Mouse (Mus musculus) ES-E14 (cell line): Measurements from ENCODE around the gene Atp6v1c2. TPM values are rescaled to one million over a fixed set of nuclear protein-coding genes. Genes with fewer than 3 reads are reported as not detected.

ENCODE experiments used
- DNase-seq: peaks from one replicate; pipeline ENCODE4 v3.0.0-alpha.2; 2013; ENCODE audit warnings: low read depth, low spot score
- H3K27ac ChIP-seq: 2 replicates; pipeline ENCODE4 v1.5.1; 2012; ENCODE audit warnings: low read depth, mild to moderate bottlenecking, low read length, moderate library complexity, mixed read lengths; ENCODE audit not compliant: poor library complexity, insufficient read depth, severe bottlenecking
- H3K36me3 ChIP-seq: 2 replicates; pipeline ENCODE4 v1.6.1; 2012; ENCODE audit warnings: mild to moderate bottlenecking, low read length, moderate library complexity, mixed read lengths; ENCODE audit not compliant: control insufficient read depth, poor library complexity, insufficient read depth, severe bottlenecking
- H3K4me1 ChIP-seq, 2 experiments: fragments of 150-350 bp in 1 of 2; sonication (generic) in 1 of 2; 2 replicates each; pipeline ENCODE4 v1.6.1; 2012; ENCODE audit warnings: low read length in 2 of 2, mild to moderate bottlenecking in 1 of 2, mixed read lengths in 1 of 2; ENCODE audit not compliant: control insufficient read depth in 2 of 2, insufficient read depth in 2 of 2, poor library complexity in 1 of 2
- H3K4me3 ChIP-seq, 2 experiments: fragments of 150-350 bp in 1 of 2; sonication (generic) in 1 of 2; 2 replicates each; pipeline ENCODE4 v1.5.1; 2012; ENCODE audit warnings: low read length in 2 of 2, low read depth in 1 of 2, mild to moderate bottlenecking in 1 of 2, mixed read lengths in 1 of 2; ENCODE audit not compliant: insufficient read depth in 1 of 2, poor library complexity in 1 of 2, severe bottlenecking in 1 of 2
- H3K9ac ChIP-seq: 2 replicates; pipeline ENCODE4 v1.6.1; 2012; ENCODE audit warnings: low read depth, mild to moderate bottlenecking, low read length, mixed read lengths; ENCODE audit not compliant: poor library complexity, insufficient read depth, severe bottlenecking
- H3K9me3 ChIP-seq: fragments of 150-350 bp; sonication (generic); 2 replicates; pipeline ENCODE4 v1.6.1; 2012; ENCODE audit warnings: low read depth, mild to moderate bottlenecking, low read length; ENCODE audit not compliant: control insufficient read depth, insufficient read depth
- CHD2 ChIP-seq: IDR thresholded peaks from 2 replicates; pipeline ENCODE4 v1.6.1; 2014; ENCODE audit warnings: mild to moderate bottlenecking, low read depth, low read length, inconsistent platforms
- HCFC1 ChIP-seq: IDR thresholded peaks from 2 replicates; pipeline ENCODE4 v1.6.1; 2012; ENCODE audit warnings: low read length, inconsistent platforms, borderline replicate concordance; ENCODE audit not compliant: insufficient read depth
- MAFK ChIP-seq: IDR thresholded peaks from 2 replicates; pipeline ENCODE4 v1.6.1; 2014; ENCODE audit warnings: mild to moderate bottlenecking, low read depth, low read length, inconsistent platforms; ENCODE audit not compliant: insufficient read depth
- ZC3H11A ChIP-seq: IDR thresholded peaks from 2 replicates; pipeline ENCODE4 v1.6.1; 2012; ENCODE audit warnings: low read depth, mild to moderate bottlenecking, inconsistent platforms, low read length, borderline replicate concordance
- ZNF384 ChIP-seq: IDR thresholded peaks from 2 replicates; pipeline ENCODE4 v1.6.1; 2012; ENCODE audit warnings: low read depth, low read length, inconsistent platforms
- in situ Hi-C, 2 experiments: fragments of 600-800 bp; cut with MboI; formaldehyde crosslinking; loops; one replicate each; pipeline ENCODE4 v1.15.1; 2025; ENCODE audit warnings: low sequenced_read_pairs in 2 of 2, inconsistent platforms in 1 of 2; ENCODE audit not compliant: unreplicated experiment in 2 of 2
- total RNA-seq: library from RNA; depleted of rRNA; stranded (reverse); fragments of 300-350 nt; gene quantifications from 2 replicates; pipeline ENCODE4 v1.2.3, GENCODE M21; 2012

The Atp6v1c2 gene
- total RNA-seq, 1 experiment, result 0.36 TPM

- Histone ChIP-seq H3K9ac (no peak overlapping the region), H3K4me1 (peaks cover 0 to 4% of the 10 kb centered on the region in 2 experiments; a peak in 1 of 4 replicates), H3K9me3 (no peaks in the 10 kb centered on the region), H3K27ac (no peak overlapping the region), H3K4me3 (no peak overlapping the region), H3K36me3 (no peaks in the 10 kb centered on the region)
- no peak for DNase-seq
- TF ChIP-seq HCFC1 (no peak), CHD2 (no peak), MAFK (no peak), ZC3H11A (no peak), ZNF384 (no peak)
- in situ Hi-C loops, result no loop called here
These were observed 78.2 kb downstream of the Atp6v1c2 start for GRCm38 (mm10) chr12:17250962-17251361.

DNA sequence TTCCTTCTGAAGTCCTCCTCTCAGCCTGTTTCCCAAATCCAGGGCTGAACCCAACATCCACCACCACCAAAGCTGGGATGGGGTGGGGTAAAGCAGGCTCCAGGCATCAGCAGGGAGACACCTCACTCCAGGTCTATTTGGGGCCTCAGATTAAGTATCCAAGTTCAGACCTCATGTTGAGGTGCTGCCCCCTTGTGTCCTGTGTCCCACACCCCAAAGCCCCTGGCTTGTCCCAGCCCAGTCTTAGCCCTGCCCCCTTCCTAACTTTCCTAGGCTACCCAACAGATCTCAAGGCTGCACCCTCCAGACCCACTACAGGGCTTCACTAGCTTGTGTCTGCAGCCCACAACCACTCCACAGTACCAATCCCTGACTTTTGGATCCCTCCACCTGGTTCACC is 87.1 kb downstream of the Atp6v1c2 start:
- no peaks in the 10 kb centered on the region for H3K4me1 ChIP-seq
- no peaks in the 10 kb centered on the region for H3K9me3 ChIP-seq
- no peak for DNase-seq
- no peak overlapping the region for H3K27ac ChIP-seq
- no peak for TF ChIP-seq CHD2
- no peak for TF ChIP-seq ZNF384
- no peak for TF ChIP-seq HCFC1
- TF ChIP-seq MAFK, result no peak
- no peak for TF ChIP-seq ZC3H11A
- H3K4me3 ChIP-seq, result no peak overlapping the region
- in situ Hi-C loops, result no loop called here
- H3K36me3 ChIP-seq, result no peaks in the 10 kb centered on the region
- H3K9ac ChIP-seq, result no peak overlapping the region

DNA sequence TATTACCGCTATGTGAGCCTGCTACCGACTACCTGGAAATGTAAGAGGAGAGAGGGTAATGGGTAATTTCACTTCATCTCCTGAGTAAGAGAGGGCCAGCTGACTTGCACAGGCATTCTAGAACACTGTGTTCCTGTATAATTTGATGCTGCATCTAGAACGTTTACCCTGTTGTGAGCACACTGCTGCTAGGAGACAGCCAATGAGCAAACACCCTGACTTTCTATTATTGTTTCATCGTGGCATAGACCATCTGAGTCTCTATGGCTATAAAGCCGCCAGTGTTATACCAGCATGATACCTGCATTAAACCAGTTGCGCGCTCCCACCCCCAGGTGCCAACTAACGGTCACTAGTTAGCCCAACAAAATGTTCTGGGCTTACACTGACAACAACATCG is 87.5 kb downstream of the Atp6v1c2 start:
- no peaks in the 10 kb centered on the region for H3K9me3 ChIP-seq
- no peaks in the 10 kb centered on the region for H3K4me1 ChIP-seq
- TF ChIP-seq HCFC1, result no peak
- H3K36me3 ChIP-seq, result no peaks in the 10 kb centered on the region
- H3K4me3 ChIP-seq, result no peak overlapping the region
- no peak for DNase-seq
- H3K27ac ChIP-seq, result no peak overlapping the region
- in situ Hi-C loops, result no loop called here
- H3K9ac ChIP-seq, result no peak overlapping the region

GRCm38 (mm10) chr12:17241016-17241415 is 88.1 kb downstream of the Atp6v1c2 start:
- H3K4me1 ChIP-seq, result no peaks in the 10 kb centered on the region
- H3K9me3 ChIP-seq, result no peaks in the 10 kb centered on the region
- no peak overlapping the region for H3K27ac ChIP-seq
- TF ChIP-seq MAFK (no peak), ZNF384 (no peak), ZC3H11A (no peak), CHD2 (no peak), HCFC1 (no peak)
- DNase-seq, result no peak
- H3K4me3 ChIP-seq, result no peak overlapping the region
- in situ Hi-C loops, result no loop called here
- no peak overlapping the region for H3K9ac ChIP-seq
- H3K36me3 ChIP-seq, result no peaks in the 10 kb centered on the region

GRCm38 (mm10) chr12:17239428-17239688 is 89.8 kb downstream of the Atp6v1c2 start:
- Histone ChIP-seq H3K9ac (no peak overlapping the region), H3K27ac (no peak overlapping the region), H3K36me3 (no peaks in the 10 kb centered on the region), H3K4me3 (no peak overlapping the region), H3K9me3 (no peaks in the 10 kb centered on the region), H3K4me1 (no peaks in the 10 kb centered on the region)
- in situ Hi-C loops, result no loop called here
- TF ChIP-seq CHD2 (no peak), ZC3H11A (no peak), MAFK (no peak), HCFC1 (no peak), ZNF384 (no peak)
- DNase-seq, result no peak
